Mouse (Mus musculus) olfactory bulb, adult 2 months (tissue): ENCODE measurements at regions not wholly inside any gene's neighbourhood (a gene's known extent, or its start where the extent isn't known, plus 50 kb on each side); places are given as distances from the start of the nearest gene placed in this dataset.

ENCODE experiments used
- CTCF ChIP-seq: fragments of 200-500 bp; IDR thresholded peaks from 2 replicates; pipeline ENCODE4 v1.5.1; 2012; ENCODE audit warnings: low read depth, mild to moderate bottlenecking, low read length, moderate library complexity; ENCODE audit not compliant: insufficient read depth
- POLR2A ChIP-seq: fragments of 200-500 bp; IDR thresholded peaks from 2 replicates; pipeline ENCODE4 v1.6.1; 2012; ENCODE audit warnings: mild to moderate bottlenecking, low read depth, low read length, moderate library complexity; ENCODE audit not compliant: insufficient read depth

GRCm38 (mm10) chr6:143484941-143485340 is 317.9 kb downstream of the Etnk1 start:
- TF ChIP-seq POLR2A (no peak), CTCF (no peak)
